Mouse (Mus musculus) embryonic fibroblast, embryonic 13.5 days (primary cell): Measurements from ENCODE around the gene Mrpl54.

ENCODE experiments used
- CTCF ChIP-seq: IDR thresholded peaks from 2 replicates; pipeline ENCODE4 v1.5.1; 2011; ENCODE audit warnings: mild to moderate bottlenecking, control low read depth, low read length, moderate library complexity, borderline replicate concordance; ENCODE audit not compliant: insufficient read depth
- POLR2A ChIP-seq: IDR thresholded peaks from 2 replicates; pipeline ENCODE4 v1.6.1; 2011; ENCODE audit warnings: low read depth, mild to moderate bottlenecking, control low read depth, low read length, moderate library complexity

GRCm38 (mm10) chr10:81244595-81244994 lies 22.1 kb downstream of the Mrpl54 start:
- TF ChIP-seq CTCF = peak; percentile 72; the same call in 1 of the 2 replicates
- TF ChIP-seq POLR2A = no peak
